Mouse (Mus musculus) midbrain, postnatal 0 days (tissue): ENCODE data around the gene Knstrn. TPM values are rescaled to one million over a fixed set of nuclear protein-coding genes. Genes with fewer than 3 reads are reported as not detected.

Experiments used
- ATAC-seq: fragments of 200-750 bp; cut with Nextera tagmentation; 2 replicates; pipeline ENCODE4 v1.8.0; 2017; ENCODE audit warnings: moderate number of reproducible peaks, mild to moderate bottlenecking, moderate TSS enrichment, moderate library complexity; ENCODE audit not compliant: low FRiP score
- DNase-seq: peaks from one replicate; pipeline ENCODE4 v3.0.0-alpha.2; 2015; ENCODE audit warnings: low spot score
- H3K27ac ChIP-seq: fragments of 300-500 bp; sonication (generic); 2 replicates; pipeline ENCODE4 v1.5.1; 2014; ENCODE audit warnings: low read depth, mild to moderate bottlenecking, low read length, mixed read lengths
- H3K27me3 ChIP-seq: fragments of 300-500 bp; sonication (generic); 2 replicates; pipeline ENCODE4 v1.6.1; 2014; ENCODE audit warnings: low read length, control low read depth, mixed read lengths; ENCODE audit not compliant: insufficient read depth
- H3K36me3 ChIP-seq: fragments of 300-500 bp; sonication (generic); 2 replicates; pipeline ENCODE4 v1.6.1; 2014; ENCODE audit warnings: low read length, control low read depth, mixed read lengths; ENCODE audit not compliant: insufficient read depth
- H3K4me1 ChIP-seq: fragments of 300-500 bp; sonication (generic); 2 replicates; pipeline ENCODE4 v1.6.1; 2014; ENCODE audit warnings: mild to moderate bottlenecking, control low read depth, antibody characterized with exemption, low read length, mixed read lengths; ENCODE audit not compliant: insufficient read depth
- H3K4me2 ChIP-seq: fragments of 300-500 bp; sonication (generic); 2 replicates; pipeline ENCODE4 v1.6.1; 2014; ENCODE audit warnings: low read depth, mild to moderate bottlenecking, low read length, mixed read lengths; ENCODE audit not compliant: poor library complexity, severe bottlenecking
- H3K4me3 ChIP-seq: fragments of 300-500 bp; sonication (generic); 2 replicates; pipeline ENCODE4 v1.5.1; 2014; ENCODE audit warnings: low read depth, mild to moderate bottlenecking, low read length, moderate library complexity
- H3K9ac ChIP-seq: fragments of 300-500 bp; sonication (generic); replicated peaks from 2 replicates; pipeline ENCODE4 v1.6.1; 2014; ENCODE audit warnings: mild to moderate bottlenecking, low read length, moderate library complexity, mixed read lengths; ENCODE audit not compliant: poor library complexity, severe bottlenecking
- H3K9me3 ChIP-seq: fragments of 300-500 bp; sonication (generic); 2 replicates; pipeline ENCODE4 v1.6.1; 2016; ENCODE audit warnings: low read length, control low read depth
- CTCF ChIP-seq: IDR thresholded peaks from 2 replicates; pipeline ENCODE4 v1.5.1; 2016; ENCODE audit warnings: antibody characterized with exemption, mild to moderate bottlenecking
- WGBS: fragments of 180-500 bp; shearing (Covaris S2); extraction: QIAGEN DNeasy Blood & Tissue Kit; methylation state at CpG from one replicate; pipeline ENCODE4 v1.1.7; 2014; 5-methylcytosine and 5-hydroxymethylcytosine counted together
- polyA plus RNA-seq: library from polyadenylated mRNA; unstranded; fragments of >200 nt; fragmentation: Nextera tagmentation; extraction: Ambion mirVana; gene quantifications from 2 replicates; pipeline ENCODE4 v1.2.1, GENCODE M21; 2015
- total RNA-seq: library from RNA; depleted of rRNA; stranded (reverse); fragments of >200 nt; gene quantifications from 2 replicates; pipeline ENCODE4 v1.2.3, GENCODE M21; 2014

Gene Knstrn
- total and polyA plus RNA-seq, 2 experiments from 2014 or later: 4.5 to 6.6 TPM

DNA sequence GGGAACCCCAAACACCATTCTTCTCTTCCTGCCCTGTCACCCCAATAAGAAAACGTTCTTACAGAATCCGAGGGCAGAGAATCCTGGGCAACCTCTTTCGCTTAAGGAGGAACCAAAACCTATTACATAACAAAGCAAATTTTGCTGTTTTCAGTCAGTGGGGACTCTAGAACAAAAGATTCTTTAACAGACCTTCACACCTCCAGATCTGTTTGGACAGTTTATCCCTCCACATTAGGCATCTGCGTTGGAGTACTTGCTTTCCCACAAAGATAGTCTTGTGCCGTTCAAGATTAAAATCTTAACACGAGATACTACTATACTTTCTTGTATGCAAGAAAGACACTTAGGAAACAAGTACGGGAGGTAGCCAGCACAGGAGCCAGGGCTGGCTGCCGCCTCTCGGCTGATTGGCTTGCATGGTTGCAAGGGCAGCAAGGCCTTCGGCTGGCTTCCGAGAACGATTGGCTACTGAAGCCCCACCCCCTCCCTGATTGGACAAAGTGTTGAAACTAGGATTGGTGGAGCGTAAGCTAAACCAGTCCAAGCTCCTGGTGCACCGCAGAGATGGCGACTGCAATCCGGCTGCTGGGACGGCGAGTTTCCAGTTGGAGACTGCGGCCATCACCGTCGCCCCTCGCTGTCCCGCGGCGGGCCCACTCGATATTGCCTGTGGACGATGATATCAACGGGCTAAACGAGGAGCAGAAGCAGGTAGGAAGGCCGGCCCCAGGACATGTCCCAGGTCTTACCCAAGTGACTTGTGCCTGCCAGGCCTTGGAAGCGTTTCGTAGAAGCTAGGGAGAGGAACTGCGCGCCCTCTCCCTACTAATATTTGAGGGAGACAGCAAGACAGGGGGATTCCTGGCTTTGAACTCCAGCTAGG is 47.9 kb downstream of the Knstrn start, which contains the start of gene Ivd:
TSS of gene Ivd (plus strand) at position 501 of the 886 bp plus-strand sequence.
- WGBS: under 1% methylated on average over 34 of the region's 34 CpGs
- DNase-seq: peak; percentile 98
- Histone ChIP-seq H3K4me3 (peak within 1 kb of the TSS; percentile 65), H3K27ac (peak within 1 kb of the TSS; percentile 57), H3K27me3 (no peaks in the 10 kb centered on the region), H3K4me2 (peak within 1 kb of the TSS; percentile 86), H3K9me3 (no peaks in the 10 kb centered on the region), H3K4me1 (no peaks in the 10 kb centered on the region), H3K36me3 (no peaks in the 10 kb centered on the region), H3K9ac (peak within 1 kb of the TSS; percentile 72)
- ATAC-seq: peak; percentile 100
- no peak; the same call in 1 of the 2 replicates for TF ChIP-seq CTCF

- DNase-seq (no peak), ATAC-seq (no peak)
- no peak for TF ChIP-seq CTCF
- 29% methylated on average over 1 of the region's 3 CpGs for WGBS
- Histone ChIP-seq H3K4me3 (peak overlapping the region; percentile 65), H3K27me3 (no peaks in the 10 kb centered on the region), H3K9me3 (no peaks in the 10 kb centered on the region), H3K27ac (peak overlapping the region; percentile 57), H3K4me2 (peak overlapping the region; percentile 86), H3K36me3 (no peaks in the 10 kb centered on the region), H3K4me1 (no peaks in the 10 kb centered on the region), H3K9ac (peak overlapping the region; percentile 72)
Observed at GRCm38 (mm10) chr2:118862340-118862675, 48.5 kb downstream of the Knstrn start.

- no peaks in the 10 kb centered on the region for H3K27me3 ChIP-seq
- no peak overlapping the region for H3K4me3 ChIP-seq
- no peaks in the 10 kb centered on the region for H3K4me1 ChIP-seq
- H3K27ac ChIP-seq: no peak overlapping the region
- DNase-seq (no peak), ATAC-seq (no peak)
- H3K36me3 ChIP-seq: peaks cover 12% of the 10 kb centered on the region; the same call in 1 of the 2 replicates
- 95% methylated on average over 3 of the region's 3 CpGs for WGBS
- TF ChIP-seq CTCF: no peak
- no peaks in the 10 kb centered on the region for H3K9me3 ChIP-seq
- no peak overlapping the region for H3K4me2 ChIP-seq
- H3K9ac ChIP-seq: no peak overlapping the region
Observed at GRCm38 (mm10) chr2:118870601-118871000, 56.8 kb downstream of the Knstrn start.

GRCm38 (mm10) chr2:118871032-118871431 is 57.2 kb downstream of the Knstrn start:
- no peak overlapping the region for H3K4me3 ChIP-seq
- 69% methylated on average over 1 of the region's 1 CpGs for WGBS
- no peaks in the 10 kb centered on the region for H3K4me1 ChIP-seq
- no peaks in the 10 kb centered on the region for H3K9me3 ChIP-seq
- no peak for DNase-seq
- H3K9ac ChIP-seq: no peak overlapping the region
- H3K4me2 ChIP-seq: no peak overlapping the region
- peaks cover 12% of the 10 kb centered on the region; the same call in 1 of the 2 replicates for H3K36me3 ChIP-seq
- no peaks in the 10 kb centered on the region for H3K27me3 ChIP-seq
- no peak for TF ChIP-seq CTCF
- H3K27ac ChIP-seq: no peak overlapping the region
- no peak for ATAC-seq

GRCm38 (mm10) chr2:118873018-118873417 is 59.2 kb downstream of the Knstrn start:
- H3K4me3 ChIP-seq: no peak overlapping the region
- H3K27me3 ChIP-seq: no peaks in the 10 kb centered on the region

GRCm38 (mm10) chr2:118873890-118874430 is 60.2 kb downstream of the Knstrn start:
- Histone ChIP-seq H3K27ac (no peak overlapping the region), H3K4me2 (no peak overlapping the region), H3K4me1 (no peaks in the 10 kb centered on the region), H3K27me3 (no peaks in the 10 kb centered on the region), H3K4me3 (no peak overlapping the region), H3K9me3 (no peaks in the 10 kb centered on the region), H3K9ac (no peak overlapping the region), H3K36me3 (peaks cover 24% of the 10 kb centered on the region)
- TF ChIP-seq CTCF: no peak
- WGBS: 91% methylated on average over 6 of the region's 6 CpGs
- DNase-seq: no peak
- ATAC-seq: no peak

More at GRCm38 (mm10) chr2:118873018-118873417, 59.2 kb downstream of the Knstrn start:
- Histone ChIP-seq H3K4me2 (no peak overlapping the region), H3K36me3 (peaks cover 22% of the 10 kb centered on the region), H3K9ac (no peak overlapping the region), H3K9me3 (no peaks in the 10 kb centered on the region), H3K4me1 (no peaks in the 10 kb centered on the region), H3K27ac (no peak overlapping the region)
- DNase-seq (no peak), ATAC-seq (no peak)
- TF ChIP-seq CTCF: no peak
- WGBS: 93% methylated on average over 5 of the region's 5 CpGs
